Mouse (Mus musculus) Muller cell, postnatal 12 days (primary cell): ENCODE measurements around the gene Rapgef6.

Source experiments
- DNase-seq: peaks from one replicate; pipeline ENCODE4 v3.0.0-alpha.2; 2015; ENCODE audit errors: inconsistent ontology term

The Rapgef6 gene

DNA sequence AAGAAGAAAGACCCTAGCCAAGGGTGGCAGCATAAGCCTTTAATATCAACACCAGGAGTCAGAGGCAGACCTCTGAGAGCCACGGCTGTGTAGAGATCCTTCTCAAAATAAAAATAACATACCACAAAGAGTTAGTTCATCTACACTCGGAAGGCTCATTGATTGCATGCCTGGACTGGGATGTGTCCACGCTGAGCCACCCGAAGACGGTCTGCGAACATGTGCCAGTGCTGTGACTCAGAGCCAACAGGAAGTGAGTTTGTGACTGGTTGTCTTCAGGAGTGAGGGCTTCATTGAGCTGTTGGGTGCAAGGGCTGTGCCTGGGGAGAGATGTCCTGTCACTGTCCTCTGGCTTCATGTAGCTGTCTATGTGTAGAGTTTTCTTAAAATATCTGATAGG is 171.0 kb downstream of the Rapgef6 start:
- DNase-seq, result no peak

DNA sequence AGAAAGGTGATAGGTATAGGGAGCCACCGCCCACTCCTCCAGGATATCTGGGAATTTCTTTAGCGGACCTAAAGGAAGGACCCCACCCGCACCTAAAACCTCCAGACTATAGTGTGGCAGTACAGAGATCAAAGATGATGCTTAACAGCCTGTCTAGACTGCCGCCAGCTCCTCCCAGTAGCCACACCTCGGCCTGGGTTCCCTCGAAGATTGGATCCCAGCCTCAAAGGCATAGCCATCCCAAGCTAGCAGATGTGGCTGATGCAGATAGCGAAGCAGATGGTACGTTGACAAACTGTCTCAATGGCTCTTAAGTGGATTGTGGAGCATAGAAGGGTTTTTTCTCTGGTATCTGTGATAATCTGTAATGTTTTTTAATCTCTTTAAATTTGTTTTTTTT is 171.6 kb downstream of the Rapgef6 start:
- DNase-seq, result no peak

DNA sequence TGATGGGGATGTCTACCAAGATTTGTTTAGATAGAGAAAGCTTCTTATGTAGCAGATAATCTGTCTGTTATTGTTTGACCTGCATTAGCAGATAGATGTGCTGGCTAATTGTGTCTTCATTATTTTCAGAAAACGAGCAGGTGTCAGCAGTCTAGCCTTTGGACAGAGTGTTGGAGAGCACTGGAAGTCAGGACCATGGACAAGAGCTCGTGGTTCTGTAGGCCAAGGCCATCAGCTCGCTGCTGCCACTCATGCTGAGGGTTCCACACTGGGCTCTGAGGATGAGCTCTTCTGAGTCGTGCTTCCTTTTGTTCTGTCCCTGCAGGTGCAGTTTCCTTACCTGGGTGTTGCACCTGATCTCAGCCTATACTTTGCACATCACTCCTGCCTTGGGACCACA is 173.3 kb downstream of the Rapgef6 start:
- DNase-seq, result peak; percentile 11

DNA sequence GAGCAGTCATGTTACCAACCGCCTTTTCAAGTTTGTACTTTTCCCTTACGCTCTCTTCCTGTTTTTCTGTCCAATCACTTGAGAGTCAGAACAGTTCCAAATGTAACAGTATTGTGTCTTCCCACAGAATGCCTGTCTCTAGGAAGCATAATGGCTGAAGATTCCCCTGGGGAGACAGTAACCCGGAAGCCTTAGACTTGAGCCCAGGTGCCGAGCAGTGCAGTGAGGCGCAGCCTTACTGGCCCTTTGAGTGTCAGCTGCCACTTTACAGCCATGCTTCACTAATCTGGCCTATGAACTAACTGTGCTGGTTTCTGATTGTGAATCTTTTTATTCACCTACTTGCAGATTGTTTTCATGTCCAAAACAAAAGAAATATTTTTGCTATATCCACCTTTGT is 175.0 kb downstream of the Rapgef6 start:
- no peak for DNase-seq

DNA sequence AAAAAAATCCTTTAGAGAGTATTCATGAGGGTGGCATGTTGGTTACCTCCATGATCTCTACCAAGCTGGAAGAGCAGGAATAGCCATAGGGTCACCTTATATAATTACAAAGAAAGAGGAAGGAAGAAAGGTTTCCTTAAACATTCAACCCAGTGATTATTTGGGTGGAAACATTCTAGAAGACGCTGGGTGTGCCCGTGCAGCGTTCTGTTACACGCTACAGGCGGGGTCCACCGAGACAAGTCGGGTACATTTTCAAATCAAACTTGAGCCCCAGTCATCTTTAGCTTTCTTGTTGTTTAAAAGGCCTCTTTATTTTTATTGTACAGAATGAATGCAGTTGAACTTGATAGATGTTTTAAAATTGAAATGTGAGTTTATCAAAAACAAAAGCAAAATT is 176.0 kb downstream of the Rapgef6 start:
- no peak for DNase-seq

DNA sequence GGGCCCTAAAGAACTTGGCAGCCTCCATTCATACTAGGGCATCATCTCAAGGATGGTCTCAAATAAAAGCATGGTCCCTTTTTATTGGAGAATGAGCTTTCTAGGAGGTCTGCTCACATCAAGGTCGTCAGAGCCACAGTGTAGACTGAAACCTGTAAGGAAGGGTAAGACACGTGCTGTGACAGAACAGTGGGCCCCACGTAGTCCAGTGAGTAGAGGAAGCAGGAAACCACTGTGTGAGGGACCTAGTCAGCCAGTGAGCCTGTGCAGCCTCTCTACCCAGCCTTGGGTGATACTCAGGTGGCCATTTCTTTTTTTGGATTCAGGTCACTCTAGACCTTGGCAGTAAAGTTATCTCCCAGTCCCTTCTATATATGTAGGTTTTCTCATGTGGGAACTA is 177.3 kb downstream of the Rapgef6 start:
- DNase-seq, result no peak

DNA sequence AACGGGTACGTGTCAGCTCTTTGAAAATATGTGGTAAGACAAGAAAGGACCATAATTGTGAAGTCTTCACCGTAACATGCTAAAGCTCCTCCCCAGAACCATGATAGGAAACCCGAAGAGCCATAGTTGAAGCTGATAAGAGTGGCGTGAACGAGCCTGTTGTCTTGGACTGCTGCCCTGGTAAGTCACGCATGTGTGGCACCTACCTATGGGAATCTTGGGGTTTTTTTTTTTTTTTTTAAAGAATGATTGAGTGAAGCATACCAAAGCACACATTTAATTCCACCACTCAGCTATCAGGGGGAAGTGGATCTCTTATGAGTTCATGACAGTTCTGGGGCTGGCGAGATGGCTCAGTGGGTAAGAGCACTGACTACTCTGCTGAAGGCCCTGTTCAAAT is 179.2 kb downstream of the Rapgef6 start:
- no peak for DNase-seq

DNA sequence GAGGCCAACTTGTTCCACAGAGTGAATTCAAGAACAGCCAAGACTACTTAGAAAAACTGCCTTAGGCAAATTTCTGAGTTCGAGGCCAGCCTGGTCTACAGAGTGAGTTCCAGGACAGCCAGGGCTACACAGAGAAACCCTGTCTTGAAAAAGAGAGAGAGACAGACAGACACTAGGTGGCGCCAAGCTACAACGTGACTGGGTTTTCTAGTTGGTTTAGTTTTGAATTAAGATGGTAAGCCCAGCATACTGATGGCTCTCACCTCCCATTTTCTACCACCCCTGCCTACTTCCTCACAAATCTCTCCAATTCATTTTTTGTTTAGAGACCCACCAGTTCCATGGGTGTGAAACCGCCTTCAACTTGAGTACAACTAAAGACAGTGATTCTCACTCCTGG is 180.7 kb downstream of the Rapgef6 start:
- DNase-seq, result peak; percentile 38

DNA sequence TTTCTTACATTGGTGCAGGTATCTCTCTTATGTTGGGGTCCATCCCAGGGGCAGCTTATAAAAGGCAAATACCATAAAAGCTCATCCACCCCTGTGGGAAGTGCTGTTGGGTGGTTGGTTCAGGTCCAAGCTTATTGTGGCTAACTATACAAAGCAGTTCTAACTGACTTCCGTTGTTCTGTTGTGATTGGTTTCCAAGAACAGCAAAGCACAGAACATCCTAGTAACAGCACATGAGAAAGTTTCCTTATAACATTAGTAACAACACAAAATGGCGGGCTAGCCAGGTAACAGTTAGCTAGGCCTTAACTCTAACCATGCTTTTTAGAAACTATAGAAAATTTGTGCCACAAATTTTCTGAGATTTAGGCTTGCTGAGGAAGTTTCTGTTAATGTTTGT is 185.5 kb downstream of the Rapgef6 start:
- DNase-seq, result no peak

DNA sequence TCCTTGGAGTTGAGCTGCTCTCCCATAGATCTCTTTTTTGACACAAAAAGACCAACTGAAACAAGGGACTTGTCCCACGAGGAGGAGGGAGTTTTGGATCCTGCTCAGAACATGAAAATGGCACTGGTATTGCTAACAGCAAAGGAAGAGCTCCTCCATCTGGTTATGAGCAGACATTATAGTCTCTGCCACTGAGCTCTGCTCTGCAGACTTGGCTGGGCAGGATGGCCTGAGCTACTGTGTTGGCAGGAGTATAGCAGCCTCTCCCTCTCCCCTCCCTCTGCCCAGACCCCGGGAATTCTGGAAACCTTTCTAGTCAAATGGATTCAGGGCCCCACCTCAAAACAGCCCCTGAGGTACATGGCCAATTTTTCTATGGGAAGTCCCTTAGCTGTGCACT is 187.0 kb downstream of the Rapgef6 start:
- DNase-seq, result no peak

DNA sequence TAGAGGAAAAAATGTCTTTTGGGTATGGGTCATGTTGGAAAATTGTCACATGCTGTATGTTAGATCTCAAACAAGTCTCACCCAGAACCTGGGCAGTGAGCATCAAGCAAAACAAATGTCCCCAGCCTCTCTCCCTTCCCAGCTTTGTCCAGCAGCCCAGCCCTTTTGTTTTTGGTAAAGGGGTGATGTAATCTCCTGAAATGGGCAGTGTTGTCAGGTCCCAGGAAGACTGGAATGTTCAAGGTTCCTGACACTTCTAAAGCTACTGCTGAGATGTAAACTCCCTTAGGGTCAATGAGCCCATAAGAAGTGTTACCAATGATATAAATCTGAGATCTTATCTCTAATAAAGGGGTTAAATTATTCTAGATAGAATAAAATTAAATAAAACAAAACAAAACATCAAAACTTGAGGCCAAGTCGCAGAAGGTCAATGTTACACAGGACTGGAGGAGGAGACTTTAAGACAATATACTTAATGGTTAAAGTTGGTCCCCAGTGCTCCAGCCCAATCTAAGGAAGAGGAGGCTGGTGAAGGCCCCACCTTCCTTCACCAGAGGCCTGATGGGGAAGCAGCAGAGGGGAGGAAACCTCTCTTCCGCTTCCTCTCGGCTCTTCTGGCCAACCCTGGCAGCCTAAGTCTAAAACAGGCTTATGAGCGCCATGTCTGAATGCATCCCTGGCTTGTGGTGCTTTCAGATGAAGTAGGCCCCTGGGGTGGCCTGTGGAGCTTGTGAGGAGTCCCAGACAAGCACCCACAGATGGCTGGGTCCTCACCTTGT is 188.1 kb downstream of the Rapgef6 start:
- DNase-seq, result no peak

DNA sequence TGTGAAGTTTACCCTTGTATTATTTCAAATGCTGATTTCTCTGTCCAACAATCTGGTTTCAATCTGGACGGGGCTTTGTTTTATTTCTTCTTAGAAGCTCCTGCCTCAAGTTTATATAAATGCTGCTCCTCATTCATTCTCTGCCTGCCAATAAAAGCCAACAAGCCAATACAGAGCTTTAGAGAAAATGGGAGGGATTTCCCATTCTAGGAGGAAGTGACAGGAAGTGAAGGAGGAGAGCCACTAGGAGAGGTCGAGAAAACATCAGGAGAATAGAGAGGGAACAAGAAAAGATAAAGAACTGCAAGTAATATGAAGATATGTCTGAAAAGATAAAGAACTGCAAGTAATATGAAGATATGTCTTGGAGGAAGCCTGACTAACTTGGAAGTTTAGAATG is 190.2 kb downstream of the Rapgef6 start:
- DNase-seq, result no peak

DNA sequence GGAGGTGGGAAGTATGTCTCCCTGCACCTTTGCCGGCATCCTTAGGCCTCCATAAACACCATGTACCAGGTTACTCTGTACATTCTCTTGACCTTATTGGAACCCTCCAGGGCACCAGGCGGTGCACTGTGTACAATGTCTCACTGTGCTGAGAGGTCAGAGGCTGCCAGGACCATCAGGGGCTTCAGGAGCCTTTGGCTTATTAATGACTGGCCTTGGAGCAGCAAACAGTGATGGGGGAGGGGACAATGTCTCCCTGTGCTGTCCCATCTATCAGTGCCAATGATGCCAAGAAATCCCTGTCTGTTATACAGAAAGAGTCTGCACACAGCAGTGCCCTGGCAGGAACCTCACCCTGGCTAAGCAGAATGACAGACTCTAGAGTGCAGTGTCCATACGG is 195.2 kb downstream of the Rapgef6 start:
- DNase-seq, result no peak

DNA sequence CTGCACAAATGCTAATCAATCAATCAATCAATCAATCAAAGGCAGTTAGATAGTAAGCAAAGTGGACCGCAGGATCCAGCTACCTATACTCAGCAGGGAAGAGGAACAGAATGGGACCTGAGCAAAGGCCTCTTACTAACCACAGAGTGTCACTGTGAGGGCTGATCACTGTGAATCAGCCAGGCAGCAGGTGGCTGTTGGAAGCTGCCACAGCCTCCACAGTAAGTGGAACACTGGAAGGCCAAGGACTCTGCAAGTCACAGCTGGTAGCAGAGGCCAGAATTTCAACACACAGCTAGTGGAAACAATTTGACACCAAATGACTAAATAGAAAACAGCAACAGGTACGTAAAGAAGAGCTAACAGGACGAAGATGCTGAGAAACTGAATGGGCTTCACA is 196.0 kb downstream of the Rapgef6 start:
- no peak for DNase-seq

DNA sequence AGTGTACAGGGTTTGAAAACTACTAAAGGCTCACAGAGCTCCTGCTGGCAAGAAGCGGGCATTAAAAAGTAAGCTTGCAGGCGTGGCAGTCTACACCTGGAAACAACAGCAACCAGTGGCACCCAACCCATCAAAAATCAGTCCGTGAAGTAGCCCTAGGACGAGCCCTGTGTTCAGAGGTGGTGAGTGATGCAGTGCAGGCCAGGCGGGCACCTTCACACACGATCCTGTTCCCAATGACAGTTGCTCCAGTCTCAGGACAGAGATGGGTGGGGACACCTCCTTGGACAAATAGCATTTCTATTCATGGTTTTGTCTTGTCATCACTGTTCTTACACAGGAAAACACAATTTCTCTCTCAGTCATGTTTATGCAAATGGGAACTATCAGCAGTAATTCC is 199.4 kb downstream of the Rapgef6 start:
- DNase-seq, result no peak

DNA sequence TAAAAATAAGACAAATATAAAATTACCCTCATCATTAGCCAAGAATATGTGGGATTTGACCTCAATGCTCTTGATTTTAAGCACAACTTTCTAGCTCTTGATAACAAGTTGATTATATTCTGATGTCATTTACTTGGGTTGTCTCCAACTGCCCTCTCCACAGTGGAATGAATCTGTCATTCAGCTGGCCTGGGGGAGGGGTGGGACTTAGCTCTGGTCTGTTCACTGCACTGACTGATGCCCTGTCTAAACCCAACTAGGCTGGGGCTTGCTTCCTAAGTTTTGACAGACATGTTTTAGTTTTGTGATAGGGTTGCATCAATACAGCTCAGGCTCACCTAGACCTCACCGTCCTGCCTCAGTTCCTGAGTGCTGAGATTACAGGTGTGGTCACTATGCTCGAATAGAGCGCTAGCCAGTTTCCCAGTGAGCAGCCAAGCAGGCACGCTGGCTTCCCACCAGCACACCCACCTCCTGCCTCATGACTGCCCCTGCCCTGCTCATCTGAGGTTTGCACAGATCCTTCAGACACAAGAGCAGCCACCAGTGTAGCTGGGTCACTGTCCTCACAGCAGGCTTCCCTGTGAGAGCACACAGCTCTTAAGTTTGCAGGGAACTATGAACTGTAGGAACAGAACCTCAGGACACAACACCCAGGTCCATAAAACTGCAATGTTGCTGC is 201.8 kb downstream of the Rapgef6 start:
- peak; percentile 88 for DNase-seq

DNA sequence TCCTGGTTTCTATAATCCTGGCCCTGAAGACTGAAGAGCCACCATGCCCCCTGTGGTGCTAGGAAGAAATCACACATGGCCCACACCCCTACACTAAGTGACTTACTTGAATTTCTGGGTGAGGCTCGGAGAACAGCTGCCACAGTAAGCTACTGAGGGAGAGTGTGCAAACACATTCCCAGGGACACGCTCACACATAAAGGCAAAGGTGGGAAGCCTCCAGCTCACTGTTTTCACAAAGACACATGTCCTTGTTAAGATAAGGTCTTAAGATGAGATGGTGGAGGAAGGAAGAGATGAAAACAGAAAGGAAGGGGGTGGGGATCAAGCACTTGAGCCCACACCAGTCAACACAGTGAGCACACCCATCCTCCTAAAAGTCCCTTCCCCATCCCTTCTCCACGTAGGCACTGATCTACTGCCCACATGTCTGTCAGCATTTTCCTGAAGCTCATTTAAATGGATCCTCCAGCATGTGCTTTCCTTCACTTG is 204.0 kb downstream of the Rapgef6 start:
- DNase-seq, result no peak

DNA sequence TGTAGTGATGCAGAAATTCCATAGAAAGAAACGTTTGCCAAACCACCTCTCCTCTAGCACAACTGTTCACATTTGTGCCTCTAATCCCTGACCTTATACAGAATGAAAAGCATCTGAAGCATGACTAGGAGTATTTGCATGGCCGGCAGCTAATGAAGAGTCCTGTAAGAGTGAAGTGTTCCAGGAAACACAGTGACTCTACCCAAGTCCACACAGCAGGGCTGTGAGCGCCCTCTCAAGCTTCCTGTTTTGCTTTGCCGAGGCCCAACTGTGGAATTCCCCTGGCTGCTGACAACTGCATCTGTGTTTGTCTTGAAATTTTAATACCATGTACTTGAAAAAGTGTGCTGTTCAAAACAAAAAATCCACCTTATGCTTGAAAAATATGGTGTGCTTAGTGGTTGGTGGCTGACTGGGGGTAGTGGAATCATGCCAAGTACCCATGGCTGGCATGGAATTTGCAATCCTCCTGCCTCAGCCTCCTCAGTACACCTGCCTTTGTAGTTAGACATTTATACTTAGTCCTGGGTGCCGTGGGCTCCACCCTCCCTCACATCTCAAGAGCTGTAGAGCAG is 204.8 kb downstream of the Rapgef6 start:
- peak; percentile 78 for DNase-seq

DNA sequence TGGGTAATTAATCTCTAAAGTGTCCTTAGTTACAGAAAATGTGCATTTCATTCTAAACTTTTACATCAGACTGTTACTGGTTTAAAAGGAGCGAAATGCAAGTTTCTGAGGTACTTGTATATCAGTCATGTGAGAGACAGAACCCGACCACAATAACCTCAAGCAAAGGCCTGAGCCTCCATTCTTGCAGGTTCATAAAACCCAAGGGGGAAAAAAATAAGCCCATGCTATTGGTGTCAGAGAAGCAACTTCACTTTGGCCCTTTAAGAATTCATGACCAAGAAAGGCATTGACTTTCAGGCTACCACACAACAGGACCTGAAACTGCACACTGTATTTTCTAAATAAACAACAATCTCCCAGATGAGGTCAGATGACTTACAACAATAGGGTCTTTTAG is 205.7 kb downstream of the Rapgef6 start:
- no peak for DNase-seq

DNA sequence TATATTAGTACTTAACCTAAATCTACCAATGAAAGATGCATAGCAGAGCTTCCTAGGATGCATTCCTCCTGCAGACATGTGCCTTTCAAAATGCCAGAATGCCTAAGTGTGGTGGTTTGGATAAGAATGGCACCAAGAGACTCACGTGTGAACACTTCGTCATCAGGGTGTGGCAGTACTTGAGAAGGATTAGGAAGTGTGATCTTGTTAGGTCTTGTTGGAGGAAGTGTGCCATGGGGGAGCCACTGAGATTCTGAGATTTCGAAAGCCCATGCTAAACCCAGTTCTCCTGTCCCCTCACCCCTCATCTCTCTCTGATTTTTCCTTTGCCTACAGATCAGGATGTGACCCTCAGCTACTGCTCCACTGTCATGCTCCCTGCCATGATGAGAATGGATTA is 206.7 kb downstream of the Rapgef6 start:
- no peak for DNase-seq

DNA sequence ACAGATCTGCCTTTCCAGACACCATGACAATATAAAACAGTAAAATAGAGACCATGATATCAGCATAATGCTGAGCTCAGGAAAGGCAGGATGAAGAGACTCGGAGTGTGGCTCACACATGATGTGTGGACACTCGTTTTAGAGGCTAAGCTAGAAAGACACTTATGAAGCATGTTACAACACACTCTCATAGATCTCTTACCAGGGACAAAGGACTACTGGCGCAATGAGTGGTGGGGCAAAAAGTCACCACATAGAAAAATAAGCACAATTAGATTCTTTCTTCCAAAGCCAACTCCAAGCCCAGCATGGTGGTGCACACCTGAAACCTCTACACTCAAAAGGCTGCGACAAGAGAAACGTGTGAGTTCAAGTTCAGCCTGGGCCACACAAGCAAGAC is 208.3 kb downstream of the Rapgef6 start:
- DNase-seq, result no peak

DNA sequence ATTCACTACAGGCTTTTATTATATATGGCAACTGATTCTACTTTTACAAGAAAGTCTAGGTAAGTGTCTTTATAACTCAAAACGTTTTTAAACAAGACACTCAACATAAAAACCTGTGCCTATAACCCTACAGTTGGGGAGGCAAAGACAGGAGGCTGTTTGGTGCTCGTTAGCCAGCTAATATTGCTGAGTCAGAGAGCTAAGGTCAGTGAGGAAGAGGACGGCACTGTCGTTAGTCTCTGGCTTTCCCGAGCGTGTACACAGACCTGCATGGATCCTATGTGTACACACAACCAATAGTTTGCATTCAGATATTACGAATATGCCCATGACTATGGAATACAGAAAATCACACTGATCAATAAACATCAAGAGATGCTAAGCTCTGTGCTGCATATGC is 208.7 kb downstream of the Rapgef6 start:
- DNase-seq, result no peak

DNA sequence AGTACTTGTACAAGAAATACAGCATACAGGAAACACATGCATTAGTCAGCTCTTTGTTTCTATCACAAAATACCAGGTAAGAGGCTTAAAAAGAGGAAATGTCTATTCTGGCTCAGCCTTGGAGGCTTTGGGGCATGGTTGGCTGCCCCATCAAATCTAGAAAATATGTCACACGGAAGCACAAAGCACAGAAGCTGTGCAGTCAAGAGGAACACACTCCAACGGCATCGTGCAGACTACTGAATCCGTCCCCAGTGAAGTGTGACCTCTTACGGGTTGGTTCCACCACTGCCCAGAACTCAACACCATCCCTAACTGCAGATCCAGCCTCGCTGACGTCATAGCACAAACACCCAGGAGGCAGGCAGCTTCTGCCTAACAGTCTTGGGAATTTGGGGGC is 210.9 kb downstream of the Rapgef6 start:
- peak; percentile 40 for DNase-seq
